Mouse (Mus musculus): ENCODE results near the gene Amigo2. TPM values are rescaled to one million over a fixed set of nuclear protein-coding genes. Genes with fewer than 3 reads are reported as not detected.
A peak's percentile ranks its signal among the peaks of the same experiment; 100 is the strongest.

Amigo2 gene
- total and polyA plus RNA-seq, 3 experiments, result 2.3 to 6.9 (median 6.1) TPM

DNA sequence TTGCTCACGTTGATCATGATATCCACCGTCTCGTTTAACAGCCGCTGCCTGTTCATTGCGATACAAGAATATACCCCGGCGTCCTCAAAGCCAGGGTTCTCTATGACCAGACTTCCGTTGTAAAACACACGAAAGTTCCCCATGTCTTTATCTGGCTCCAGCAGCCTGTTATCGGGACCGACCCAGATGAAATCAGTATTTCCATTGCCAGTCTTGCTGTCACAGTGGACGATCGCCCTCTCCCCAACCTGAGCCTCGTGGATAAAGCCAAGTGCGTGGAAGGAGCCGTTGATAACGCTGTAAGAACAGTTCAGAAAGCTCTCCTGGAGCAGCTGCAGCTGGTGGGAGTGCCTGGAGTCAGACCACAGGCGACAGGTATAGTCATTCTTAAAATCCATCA, 1.7 kb downstream of the Amigo2 start:
- Histone ChIP-seq H3K79me2 (replicated peaks; ENCODE audit: control insufficient read depth, insufficient read depth, low read length) (no peaks in the 10 kb centered on the region), H3K27ac (no peak overlapping the region), H3K4me3 (no peak overlapping the region), H3K27me3 (ENCODE audit: control insufficient read depth, insufficient read depth, low read length) (no peaks in the 10 kb centered on the region; the same call in 1 of the 2 replicates), H3K9ac (ENCODE audit: low read depth, low read length) (no peak overlapping the region), H3K4me1 (ENCODE audit: control insufficient read depth, insufficient read depth, low read length) (no peaks in the 10 kb centered on the region), H3K36me3 (ENCODE audit: control insufficient read depth, insufficient read depth, low read length) (no peaks in the 10 kb centered on the region)
- TF ChIP-seq POLR2A (IDR thresholded peaks at IDR 0.05; ENCODE audit: insufficient read depth, low read depth, low read length), result no peak
- TF ChIP-seq EP300 (IDR thresholded peaks at IDR 0.05; ENCODE audit: insufficient read depth, low read depth, low read length), result no peak
- TF ChIP-seq CTCF (IDR thresholded peaks at IDR 0.05), result no peak
- 54% methylated on average over 18 of the region's 18 CpGs for WGBS
- DNase-seq, result no peak
- intact Hi-C loops (cut with DNase I), result loop anchor here (5.0 kb wide), 4 partner anchors 82 to 717 kb away; partner anchors contain the start of gene Tmem106c

GRCm38 (mm10) chr15:97236943-97237342, 10.1 kb downstream of the Amigo2 start:
- intact Hi-C loops (cut with DNase I), result loop anchor here (5.0 kb wide), 2 partner anchors 175 to 430 kb away; no protein-coding TSS in a partner anchor
- 41% methylated on average over 9 of the region's 9 CpGs for WGBS

DNA sequence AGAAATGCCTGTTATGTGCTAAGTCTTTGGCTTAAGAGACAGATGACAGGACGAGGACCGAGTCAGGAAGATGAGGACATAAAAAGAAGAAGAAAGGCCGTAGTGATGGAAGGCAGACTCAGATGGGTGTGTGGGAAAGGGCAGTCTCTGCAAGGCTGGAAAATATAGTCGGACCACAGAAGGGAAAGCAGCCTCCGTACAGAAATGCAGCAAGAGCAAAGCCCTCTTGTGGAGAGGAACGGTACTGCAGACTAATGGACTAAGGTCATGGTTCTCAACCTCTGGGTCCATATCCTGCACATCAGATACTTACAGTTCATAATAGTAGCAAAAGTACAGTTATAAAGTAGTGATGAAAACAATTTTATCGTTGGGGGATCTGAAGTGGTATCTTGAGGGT, 11.9 kb downstream of the Amigo2 start:
- Histone ChIP-seq H3K4me1 (ENCODE audit: control insufficient read depth, insufficient read depth, low read length) (no peaks in the 10 kb centered on the region), H3K27ac (no peak overlapping the region)

More at GRCm38 (mm10) chr15:97236943-97237342, 10.1 kb downstream of the Amigo2 start:
- H3K79me2 ChIP-seq (replicated peaks; ENCODE audit: control insufficient read depth, insufficient read depth, low read length), result no peaks in the 10 kb centered on the region
- no peak overlapping the region for H3K4me3 ChIP-seq
- H3K27me3 ChIP-seq (ENCODE audit: control insufficient read depth, insufficient read depth, low read length), result no peaks in the 10 kb centered on the region
- H3K27ac ChIP-seq, result no peak overlapping the region
- no peaks in the 10 kb centered on the region for H3K4me1 ChIP-seq (ENCODE audit: control insufficient read depth, insufficient read depth, low read length)
- peak; percentile 38 to 72 for DNase-seq
- no peak overlapping the region for H3K9ac ChIP-seq (ENCODE audit: low read depth, low read length)
- TF ChIP-seq EP300 (IDR thresholded peaks at IDR 0.05; ENCODE audit: insufficient read depth, low read depth, low read length) (peak; percentile 37; the same call in 1 of the 2 replicates), POLR2A (IDR thresholded peaks at IDR 0.05; ENCODE audit: insufficient read depth, low read depth, low read length) (no peak), CTCF (IDR thresholded peaks at IDR 0.05) (peak; percentile 87)
- H3K36me3 ChIP-seq (ENCODE audit: control insufficient read depth, insufficient read depth, low read length), result no peaks in the 10 kb centered on the region

GRCm38 (mm10) chr15:97234076-97234475, 13.0 kb downstream of the Amigo2 start:
- no peaks in the 10 kb centered on the region for H3K36me3 ChIP-seq (ENCODE audit: control insufficient read depth, insufficient read depth, low read length)
- DNase-seq, result no peak
- no peaks in the 10 kb centered on the region for H3K79me2 ChIP-seq (replicated peaks; ENCODE audit: control insufficient read depth, insufficient read depth, low read length)
- no peak for TF ChIP-seq EP300 (IDR thresholded peaks at IDR 0.05; ENCODE audit: insufficient read depth, low read depth, low read length)
- no peak for TF ChIP-seq POLR2A (IDR thresholded peaks at IDR 0.05; ENCODE audit: insufficient read depth, low read depth, low read length)
- no peak for TF ChIP-seq CTCF (IDR thresholded peaks at IDR 0.05)
- no peak overlapping the region for H3K9ac ChIP-seq (ENCODE audit: low read depth, low read length)
- intact Hi-C loops (cut with DNase I), result loop anchor here (2.0 kb wide), 1 partner anchor 37 kb away; no protein-coding TSS in a partner anchor
- WGBS, result 88% methylated on average over 6 of the region's 6 CpGs
- H3K27me3 ChIP-seq (ENCODE audit: control insufficient read depth, insufficient read depth, low read length), result no peaks in the 10 kb centered on the region
- H3K4me1 ChIP-seq (ENCODE audit: control insufficient read depth, insufficient read depth, low read length), result no peaks in the 10 kb centered on the region
- no peak overlapping the region for H3K27ac ChIP-seq
- no peak overlapping the region for H3K4me3 ChIP-seq

More for the DNA sequence above, 11.9 kb downstream of the Amigo2 start:
- peak in 1 of 2 experiments; percentile 23 for DNase-seq
- Histone ChIP-seq H3K27me3 (ENCODE audit: control insufficient read depth, insufficient read depth, low read length) (no peaks in the 10 kb centered on the region), H3K79me2 (replicated peaks; ENCODE audit: control insufficient read depth, insufficient read depth, low read length) (no peaks in the 10 kb centered on the region), H3K9ac (ENCODE audit: low read depth, low read length) (no peak overlapping the region), H3K4me3 (no peak overlapping the region), H3K36me3 (ENCODE audit: control insufficient read depth, insufficient read depth, low read length) (no peaks in the 10 kb centered on the region)
- 29% methylated on average over 7 of the region's 7 CpGs for WGBS
- peak; percentile 98 for TF ChIP-seq CTCF (IDR thresholded peaks at IDR 0.05)
- TF ChIP-seq EP300 (IDR thresholded peaks at IDR 0.05; ENCODE audit: insufficient read depth, low read depth, low read length), result 0 out of 2 replicates have a peak, but pooled peaks have one; percentile 18
- no peak for TF ChIP-seq POLR2A (IDR thresholded peaks at IDR 0.05; ENCODE audit: insufficient read depth, low read depth, low read length)
- intact Hi-C loops (cut with DNase I), result loop anchor here (2.0 to 5.0 kb wide), 3 partner anchors 38 to 432 kb away; no protein-coding TSS in a partner anchor

GRCm38 (mm10) chr15:97229494-97230077, 17.5 kb downstream of the Amigo2 start:
- no peaks in the 10 kb centered on the region for H3K79me2 ChIP-seq (replicated peaks; ENCODE audit: control insufficient read depth, insufficient read depth, low read length)
- intact Hi-C loops (cut with DNase I), result no loop called here
- H3K27ac ChIP-seq, result no peak overlapping the region
- TF ChIP-seq POLR2A (IDR thresholded peaks at IDR 0.05; ENCODE audit: insufficient read depth, low read depth, low read length), result no peak
- no peak for TF ChIP-seq CTCF (IDR thresholded peaks at IDR 0.05)
- no peak for TF ChIP-seq EP300 (IDR thresholded peaks at IDR 0.05; ENCODE audit: insufficient read depth, low read depth, low read length)
- 71% methylated on average over 11 of the region's 11 CpGs for WGBS
- H3K4me1 ChIP-seq (ENCODE audit: control insufficient read depth, insufficient read depth, low read length), result no peaks in the 10 kb centered on the region
- H3K9ac ChIP-seq (ENCODE audit: low read depth, low read length), result no peak overlapping the region
- no peak overlapping the region for H3K4me3 ChIP-seq
- H3K36me3 ChIP-seq (ENCODE audit: control insufficient read depth, insufficient read depth, low read length), result no peaks in the 10 kb centered on the region
- H3K27me3 ChIP-seq (ENCODE audit: control insufficient read depth, insufficient read depth, low read length), result no peaks in the 10 kb centered on the region
- DNase-seq, result no peak

- intact Hi-C loops (cut with DNase I), result no loop called here
Measured at GRCm38 (mm10) chr15:97224003-97224402, 23.1 kb downstream of the Amigo2 start.

More at GRCm38 (mm10) chr15:97224003-97224402, 23.1 kb downstream of the Amigo2 start:
- H3K79me2 ChIP-seq (replicated peaks; ENCODE audit: control insufficient read depth, insufficient read depth, low read length), result no peaks in the 10 kb centered on the region
- no peak overlapping the region for H3K4me3 ChIP-seq
- no peaks in the 10 kb centered on the region for H3K36me3 ChIP-seq (ENCODE audit: control insufficient read depth, insufficient read depth, low read length)
- WGBS, result 77% methylated on average over 8 of the region's 8 CpGs
- no peaks in the 10 kb centered on the region for H3K4me1 ChIP-seq (ENCODE audit: control insufficient read depth, insufficient read depth, low read length)
- no peak overlapping the region for H3K9ac ChIP-seq (ENCODE audit: low read depth, low read length)
- TF ChIP-seq EP300 (IDR thresholded peaks at IDR 0.05; ENCODE audit: insufficient read depth, low read depth, low read length) (no peak), CTCF (IDR thresholded peaks at IDR 0.05) (no peak), POLR2A (IDR thresholded peaks at IDR 0.05; ENCODE audit: insufficient read depth, low read depth, low read length) (no peak)
- H3K27me3 ChIP-seq (ENCODE audit: control insufficient read depth, insufficient read depth, low read length), result no peaks in the 10 kb centered on the region
- no peak overlapping the region for H3K27ac ChIP-seq
- no peak for DNase-seq

Data from heart, adult 2 months (tissue).